Mouse (Mus musculus) intestine, embryonic 15.5 days (tissue): ENCODE results near the gene Aes. TPM values are rescaled to one million over a fixed set of nuclear protein-coding genes. Genes with fewer than 3 reads are reported as not detected.
A peak's percentile ranks its signal among the peaks of the same experiment; 100 is the strongest.

Experiments
- ATAC-seq: fragments of 200-750 bp; cut with Nextera tagmentation; 2 replicates; pipeline ENCODE4 v1.8.0; 2017; ENCODE audit warnings: moderate TSS enrichment, moderate library complexity
- H3K27ac ChIP-seq: fragments of 300-500 bp; sonication (generic); 2 replicates; pipeline ENCODE4 v1.5.1; 2015; ENCODE audit warnings: mild to moderate bottlenecking, inconsistent platforms
- H3K27me3 ChIP-seq: fragments of 300-500 bp; sonication (generic); replicated peaks from 2 replicates; pipeline ENCODE4 v1.6.1; 2015; ENCODE audit warnings: inconsistent platforms
- H3K36me3 ChIP-seq: fragments of 300-500 bp; sonication (generic); 2 replicates; pipeline ENCODE4 v1.6.1; 2015; ENCODE audit warnings: inconsistent platforms
- H3K4me1 ChIP-seq: fragments of 300-500 bp; sonication (generic); replicated peaks from 2 replicates; pipeline ENCODE4 v1.6.1; 2015; ENCODE audit warnings: inconsistent platforms
- H3K4me2 ChIP-seq: fragments of 300-500 bp; sonication (generic); replicated peaks from 2 replicates; pipeline ENCODE4 v1.6.1; 2015; ENCODE audit warnings: mild to moderate bottlenecking, inconsistent platforms
- H3K4me3 ChIP-seq: fragments of 300-500 bp; sonication (generic); replicated peaks from 2 replicates; pipeline ENCODE4 v1.5.1; 2015; ENCODE audit warnings: inconsistent platforms
- H3K9ac ChIP-seq: fragments of 300-500 bp; sonication (generic); 2 replicates; pipeline ENCODE4 v1.6.1; 2015; ENCODE audit warnings: inconsistent platforms
- H3K9me3 ChIP-seq: fragments of 300-500 bp; sonication (generic); 2 replicates; pipeline ENCODE4 v1.6.1; 2016; ENCODE audit warnings: inconsistent platforms
- WGBS: fragments of 180-500 bp; shearing (Covaris S2); methylation state at CpG from one replicate; pipeline ENCODE4 v1.1.7; 2015; 5-methylcytosine and 5-hydroxymethylcytosine counted together
- polyA plus RNA-seq: library from polyadenylated mRNA; unstranded; fragments of >200 nt; fragmentation: Nextera tagmentation; extraction: Ambion mirVana; gene quantifications from 2 replicates; pipeline ENCODE4 v1.2.1, GENCODE M21; 2015

The Aes gene
- polyA plus RNA-seq, 1 experiment from 2014 or later, result 743 TPM

DNA sequence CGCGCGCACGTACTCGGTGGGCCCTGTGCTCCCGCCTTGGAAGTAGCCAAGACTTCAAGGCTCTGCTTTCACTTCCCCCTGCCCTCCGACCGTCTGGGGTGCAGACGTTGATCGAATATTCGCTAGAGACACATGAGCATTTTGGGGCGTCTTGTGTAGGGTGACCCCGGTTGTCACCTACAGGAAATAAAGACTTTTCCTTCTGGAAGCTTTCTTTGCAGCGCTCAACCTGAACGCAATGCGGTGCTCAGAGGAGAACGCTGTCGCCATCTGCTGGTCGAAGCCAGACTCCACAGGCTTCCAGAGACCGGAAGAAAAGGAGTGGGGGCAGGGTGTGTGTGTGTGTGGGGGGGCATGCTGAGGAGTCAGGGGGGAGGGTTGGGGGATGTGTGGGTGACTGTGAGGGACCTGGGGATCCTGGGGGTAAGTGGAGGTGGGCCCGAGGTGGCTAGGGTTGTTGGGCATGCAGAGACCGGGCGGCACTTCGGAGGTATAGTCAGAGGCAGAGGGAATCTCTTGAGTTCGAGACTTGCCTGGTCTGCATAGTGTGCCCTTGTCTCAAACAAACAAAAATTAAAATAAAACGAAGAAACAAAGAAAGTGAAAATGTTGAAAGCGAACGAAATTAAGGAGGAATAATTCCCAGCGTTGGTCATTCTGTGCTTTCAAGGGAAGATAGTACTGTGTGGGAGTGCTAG, 45.8 kb downstream of the Aes start:
- Histone ChIP-seq H3K27me3 (no peaks in the 10 kb centered on the region), H3K4me1 (peaks cover 29% of the 10 kb centered on the region), H3K9ac (no peak overlapping the region; the same call in 1 of the 2 replicates), H3K27ac (peak overlapping the region; percentile 92), H3K4me3 (peak overlapping the region; percentile 37), H3K36me3 (no peaks in the 10 kb centered on the region), H3K9me3 (no peaks in the 10 kb centered on the region), H3K4me2 (peak overlapping the region; percentile 64)
- WGBS, result 18% methylated on average over 29 of the region's 29 CpGs
- ATAC-seq, result peak; percentile 35

DNA sequence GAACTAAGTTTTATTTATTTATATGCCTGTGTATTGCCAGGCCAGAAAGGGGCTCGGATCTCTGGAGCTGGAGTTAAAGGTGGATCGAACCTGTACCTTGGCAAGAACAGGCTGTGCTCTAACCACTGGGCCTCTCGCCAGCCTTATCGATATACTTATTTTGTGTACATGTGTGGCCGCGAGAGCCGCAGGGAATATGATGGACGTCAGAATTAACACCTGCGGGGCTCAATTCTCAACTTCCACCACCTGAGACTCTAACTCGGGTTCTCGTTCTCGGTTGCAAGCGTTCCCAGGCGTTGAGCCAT, 46.3 kb downstream of the Aes start:
- Histone ChIP-seq H3K36me3 (no peaks in the 10 kb centered on the region), H3K9me3 (no peaks in the 10 kb centered on the region), H3K4me1 (peaks cover 24% of the 10 kb centered on the region), H3K27ac (peak overlapping the region; percentile 92), H3K27me3 (no peaks in the 10 kb centered on the region), H3K4me3 (peak overlapping the region; percentile 37), H3K4me2 (peak overlapping the region; percentile 64), H3K9ac (peak overlapping the region; percentile 17; the same call in 1 of the 2 replicates)
- peak; percentile 2; the same call in 1 of the 2 replicates for ATAC-seq
- WGBS, result 2% methylated on average over 14 of the region's 14 CpGs

GRCm38 (mm10) chr10:81605974-81606751, 46.9 kb downstream of the Aes start, which contains the start of gene BC025920:
Gene BC025920 (plus strand): TSS chr10:81606270.
- peak within 1 kb of the TSS; percentile 40 for H3K4me3 ChIP-seq
- peaks cover 20% of the 10 kb centered on the region for H3K4me1 ChIP-seq
- H3K9ac ChIP-seq, result peak within 1 kb of the TSS; percentile 45; the same call in 1 of the 2 replicates
- under 1% methylated on average over 39 of the region's 39 CpGs for WGBS
- H3K27me3 ChIP-seq, result no peaks in the 10 kb centered on the region
- ATAC-seq, result peak; percentile 90
- no peaks in the 10 kb centered on the region for H3K9me3 ChIP-seq
- peak within 1 kb of the TSS; percentile 64 for H3K4me2 ChIP-seq
- no peaks in the 10 kb centered on the region for H3K36me3 ChIP-seq
- peak within 1 kb of the TSS; percentile 92 for H3K27ac ChIP-seq

- no peak overlapping the region for H3K4me2 ChIP-seq
- H3K4me1 ChIP-seq, result peaks cover 10% of the 10 kb centered on the region; the same call in 1 of the 2 replicates
- H3K27ac ChIP-seq, result no peak overlapping the region
- H3K9ac ChIP-seq, result no peak overlapping the region
- no peak overlapping the region for H3K4me3 ChIP-seq
- H3K36me3 ChIP-seq, result no peaks in the 10 kb centered on the region
- H3K9me3 ChIP-seq, result no peaks in the 10 kb centered on the region
- WGBS, result 86% methylated on average over 1 of the region's 1 CpGs
- no peaks in the 10 kb centered on the region for H3K27me3 ChIP-seq
- no peak for ATAC-seq
Measured at GRCm38 (mm10) chr10:81608308-81608707, 49.0 kb downstream of the Aes start.

DNA sequence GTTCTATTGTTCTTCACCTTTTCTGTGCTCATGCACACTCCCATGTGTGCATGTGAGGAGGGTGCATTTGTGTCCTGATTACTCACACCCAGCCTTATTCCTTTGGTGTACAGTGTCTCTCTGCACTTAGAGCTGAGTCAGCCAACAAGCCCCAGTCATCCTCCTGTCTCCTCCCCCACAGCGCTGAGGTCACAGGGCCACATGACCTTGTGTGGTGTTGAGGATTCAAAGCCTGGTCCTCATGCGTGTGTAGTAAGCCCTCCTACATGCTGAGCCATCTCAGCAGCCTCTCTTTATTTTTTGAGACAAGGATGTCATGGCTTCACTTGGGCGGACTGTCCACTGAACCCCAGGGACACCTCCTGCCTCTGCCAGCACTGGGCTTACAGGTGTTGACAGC, 53.5 kb downstream of the Aes start:
- Histone ChIP-seq H3K4me2 (no peak overlapping the region), H3K27ac (no peak overlapping the region), H3K4me3 (no peak overlapping the region), H3K9ac (no peak overlapping the region), H3K9me3 (no peaks in the 10 kb centered on the region), H3K27me3 (no peaks in the 10 kb centered on the region), H3K4me1 (no peaks in the 10 kb centered on the region), H3K36me3 (no peaks in the 10 kb centered on the region)
- WGBS, result 63% methylated on average over 3 of the region's 3 CpGs
- ATAC-seq, result no peak

DNA sequence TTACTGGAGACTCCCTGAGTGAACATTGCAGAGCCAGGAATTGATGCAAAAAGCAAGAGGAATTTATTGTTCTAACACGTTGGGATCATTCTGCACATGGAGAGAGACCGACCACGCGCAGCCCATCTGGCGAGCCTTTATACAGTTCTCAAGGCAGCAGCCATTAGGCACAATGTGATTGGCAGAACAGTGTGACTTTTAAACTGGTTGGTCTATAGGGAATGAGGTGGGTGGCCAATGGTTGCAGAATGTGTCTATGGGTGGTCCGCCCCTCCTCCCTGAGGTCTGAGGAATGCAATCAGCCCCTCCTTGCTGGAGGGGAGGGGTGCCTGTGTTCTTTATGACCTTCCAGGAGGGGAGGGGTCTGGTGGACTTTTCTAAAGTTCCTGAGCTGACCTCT, 56.2 kb downstream of the Aes start:
- Histone ChIP-seq H3K9ac (no peak overlapping the region), H3K27me3 (no peaks in the 10 kb centered on the region), H3K36me3 (no peaks in the 10 kb centered on the region), H3K27ac (no peak overlapping the region), H3K4me2 (no peak overlapping the region), H3K4me1 (no peaks in the 10 kb centered on the region), H3K4me3 (no peak overlapping the region), H3K9me3 (no peaks in the 10 kb centered on the region)
- peak; percentile 20; the same call in 1 of the 2 replicates for ATAC-seq
- 52% methylated on average over 6 of the region's 6 CpGs for WGBS

Other genes starting within 250 kb of the Aes start
- 38.7 and 39.5 TPM in 2 replicates for gene Cactin, start 238.4 kb upstream of the Aes start, polyA plus RNA-seq
- 21.3 and 21.7 TPM in 2 replicates for gene Tbxa2r, start 230.8 kb upstream of the Aes start, polyA plus RNA-seq
- gene Gipc3, start 216.2 kb upstream of the Aes start, polyA plus RNA-seq, result 0.06 TPM in 1 of 2 replicates, not detected in the other
- gene Hmg20b, start 209.0 kb upstream of the Aes start, polyA plus RNA-seq, result 71.2 and 71.7 TPM in 2 replicates
- 19.9 and 23.8 TPM in 2 replicates for gene Mfsd12, start 202.0 kb upstream of the Aes start, polyA plus RNA-seq
- 1.0 and 2.2 TPM in 2 replicates for gene 4930404N11Rik, start 193.7 kb upstream of the Aes start, polyA plus RNA-seq
- gene Fzr1, start 181.0 kb upstream of the Aes start, polyA plus RNA-seq, result 83.2 and 85.7 TPM in 2 replicates
- 89.2 and 100 TPM in 2 replicates for gene Dohh, start 175.1 kb upstream of the Aes start, polyA plus RNA-seq
- 2.8 and 3.6 TPM in 2 replicates for gene Gm48551, start 175.0 kb upstream of the Aes start, polyA plus RNA-seq
- 1.4 TPM in 1 of 2 replicates, not detected in the other for gene Gm48552, start 170.5 kb upstream of the Aes start, polyA plus RNA-seq
- 235 and 288 TPM in 2 replicates for gene Smim24, start 166.4 kb upstream of the Aes start, polyA plus RNA-seq
- 52.8 and 56.0 TPM in 2 replicates for gene Nfic, start 103.9 kb upstream of the Aes start, polyA plus RNA-seq
- 1.7 TPM in 2 replicates for gene Celf5, start 76.8 kb upstream of the Aes start, polyA plus RNA-seq
- 98.5 and 118 TPM in 2 replicates for gene Ncln, start 63.1 kb upstream of the Aes start, polyA plus RNA-seq
- 1.0 and 1.1 TPM in 2 replicates for gene S1pr4, start 59.4 kb upstream of the Aes start, polyA plus RNA-seq
- 0.92 and 0.97 TPM in 2 replicates for gene Gna15, start 35.3 kb upstream of the Aes start, polyA plus RNA-seq
- 245 and 269 TPM in 2 replicates for gene Gna11, start 14.3 kb upstream of the Aes start, polyA plus RNA-seq
- gene Tle2, start 15.1 kb downstream of the Aes start, polyA plus RNA-seq, result 14.5 and 17.8 TPM in 2 replicates
- gene Tle6, start 41.6 kb downstream of the Aes start, polyA plus RNA-seq, result 19.9 and 26.0 TPM in 2 replicates
- gene BC025920, start 46.8 kb downstream of the Aes start, polyA plus RNA-seq, result 0.85 and 1.00 TPM in 2 replicates
- 28.9 and 33.3 TPM in 2 replicates for gene Sirt6, start 68.3 kb downstream of the Aes start, polyA plus RNA-seq
- 8.4 and 9.8 TPM in 2 replicates for gene Ankrd24, start 69.1 kb downstream of the Aes start, polyA plus RNA-seq
- gene Gm10778, start 89.6 kb downstream of the Aes start, polyA plus RNA-seq, result 3.9 and 4.6 TPM in 2 replicates
- gene Zfp433, start 145.3 kb downstream of the Aes start, polyA plus RNA-seq, result 12.3 and 12.7 TPM in 2 replicates
- gene Gm3055, start 211.7 kb downstream of the Aes start, polyA plus RNA-seq, result 6.3 and 8.2 TPM in 2 replicates